Mouse (Mus musculus) MEL (cell line): ENCODE results near the gene Gkn1.

Experiments used
- CTCF ChIP-seq, 3 experiments: IDR thresholded peaks in 2 of 3; conservative IDR thresholded peaks in 1 of 3; 2 replicates each; pipeline ENCODE4 v1.5.1; 2011 to 2012; ENCODE audit warnings: low read length in 3 of 3, low read depth in 2 of 3, mild to moderate bottlenecking in 2 of 3, improper control_type of control experiment in 1 of 3, inconsistent platforms in 1 of 3, mixed read lengths in 1 of 3, moderate library complexity in 1 of 3; ENCODE audit not compliant: control insufficient read depth in 1 of 3, insufficient read depth in 1 of 3, poor library complexity in 1 of 3, severe bottlenecking in 1 of 3
- EP300 ChIP-seq, 2 experiments: IDR thresholded peaks; 2 replicates each; pipeline ENCODE4 v1.6.1; 2011; ENCODE audit warnings: improper control_type of control experiment in 2 of 2, low read length in 2 of 2, low read depth in 1 of 2, mild to moderate bottlenecking in 1 of 2

DNA sequence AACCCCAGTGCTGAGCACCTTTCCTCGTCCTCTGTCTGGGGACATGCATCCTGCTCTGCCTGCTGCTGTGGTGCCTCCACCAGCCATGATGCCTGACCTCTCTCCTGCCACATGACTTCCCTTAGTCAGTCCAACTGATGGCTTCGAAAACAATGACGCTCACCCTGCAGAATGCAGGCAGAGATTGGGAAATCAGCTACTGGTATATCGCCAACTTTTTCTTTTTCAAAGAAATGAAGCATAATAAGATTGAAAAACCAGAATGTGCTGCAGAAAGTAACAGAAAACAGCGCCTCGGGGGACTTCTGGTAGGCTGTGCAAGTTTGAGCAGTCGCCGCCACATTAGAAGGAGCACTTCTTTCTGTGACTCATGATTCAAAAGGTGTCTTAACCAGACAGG, 33.8 kb downstream of the Gkn1 start:
- TF ChIP-seq EP300 (IDR thresholded peaks at IDR 0.05; ENCODE audit: low read depth in 1 of 2, low read length in 2 of 2) (no peak), CTCF (IDR thresholded peaks at IDR 0.05 in 2 of 3, conservative IDR thresholded peaks at IDR 0.05 in 1 of 3; ENCODE audit: control insufficient read depth in 1 of 3, insufficient read depth in 1 of 3, low read depth in 2 of 3, low read length in 3 of 3, poor library complexity in 1 of 3, severe bottlenecking in 1 of 3) (no peak)
